Mouse (Mus musculus) ES-E14 (cell line): ENCODE results near the gene Dmac1.

Source experiments
- CHD2 ChIP-seq: IDR thresholded peaks from 2 replicates; pipeline ENCODE4 v1.6.1; 2014; ENCODE audit warnings: mild to moderate bottlenecking, low read depth, low read length, inconsistent platforms
- ZNF384 ChIP-seq: IDR thresholded peaks from 2 replicates; pipeline ENCODE4 v1.6.1; 2012; ENCODE audit warnings: low read depth, low read length, inconsistent platforms

DNA sequence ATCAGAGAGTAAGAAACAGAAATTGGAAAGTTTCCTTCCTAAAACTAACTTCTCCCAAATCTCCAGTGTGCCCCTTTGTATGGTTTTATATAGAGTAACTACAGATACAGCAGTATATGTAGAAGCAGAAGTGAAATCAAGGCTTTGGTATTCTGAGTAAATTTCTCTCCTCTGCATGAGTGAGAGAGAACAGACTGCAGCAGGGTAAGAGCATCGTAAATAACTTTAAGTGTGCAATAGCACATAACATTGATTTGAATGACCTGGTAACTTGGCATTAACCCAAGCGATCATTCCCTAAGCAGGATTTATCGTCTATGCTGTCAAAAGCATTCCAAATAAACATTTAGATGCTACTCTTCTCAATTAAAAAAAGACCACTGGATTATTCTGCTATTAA lies 18.7 kb downstream of the Dmac1 start:
- no peak for TF ChIP-seq CHD2
- no peak for TF ChIP-seq ZNF384
